9 mouse cellular contexts compared by ENCODE assay signal in the genomic region with DNA sequence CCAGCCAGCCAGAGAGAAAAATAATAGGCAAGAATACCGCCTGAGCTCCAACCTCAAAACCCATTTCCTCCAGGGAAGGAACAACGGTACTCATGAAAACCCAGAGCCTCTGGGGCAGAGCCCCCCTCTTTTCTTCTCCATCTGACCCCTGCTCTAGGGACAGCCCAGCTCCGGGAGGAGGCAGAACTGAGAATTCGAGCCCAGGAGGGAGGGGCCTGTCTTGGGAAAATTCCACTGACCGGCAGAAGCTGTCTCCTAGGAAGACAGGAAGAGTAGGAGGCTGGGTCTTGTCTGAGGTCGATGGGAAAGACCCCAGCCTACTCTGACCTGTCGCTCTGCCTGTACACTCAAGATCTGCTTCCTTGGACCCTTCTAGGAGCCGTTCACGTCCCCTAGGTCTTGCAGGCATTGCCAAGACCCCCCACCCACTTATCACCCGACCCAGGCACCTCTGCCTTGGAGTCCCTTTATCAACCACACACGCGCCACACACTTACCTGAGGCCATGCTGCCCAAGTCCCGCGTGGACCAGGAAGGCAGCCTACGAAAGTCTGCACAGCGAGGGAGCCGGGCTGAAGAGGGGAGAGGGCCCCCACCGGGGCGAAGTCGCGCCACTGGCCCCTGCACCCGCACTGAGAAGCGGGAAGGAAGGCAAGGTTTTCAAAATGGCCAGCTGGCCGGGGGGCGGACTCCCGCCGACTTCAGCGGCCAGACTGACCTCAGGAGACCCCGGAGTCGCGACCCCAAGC. TPM values are rescaled to one million over a fixed set of nuclear protein-coding genes. Genes with fewer than 3 reads are reported as not detected.
DNase-seq lines count a peak whose midpoint lies in the region; ATAC-seq and TF ChIP-seq lines count a peak whose summit lies in the region.
"Had no signal": no experiment of that assay in that cellular context is flagged by ENCODE, and none has a peak within 500 bp of the region (broad histone marks: within the 10 kb centered on the region; RNA-seq: fewer than 3 reads in every experiment).

No protein-coding gene starts in this region.

- no peaks in the 10 kb centered on the region for H3K27me3 ChIP-seq in erythroblast, embryonic 14.5 days (ENCODE audit: control insufficient read depth)
- no peaks in the 10 kb centered on the region for H3K27me3 ChIP-seq in hindbrain, embryonic 15.5 days
- no peaks in the 10 kb centered on the region for H3K27me3 ChIP-seq in splenic B cell, adult 2 months (ENCODE audit: control insufficient read depth, insufficient read depth, low read length, poor library complexity, severe bottlenecking)

- no peak for TF ChIP-seq CTCF in left cerebral cortex, adult 2 months (IDR thresholded peaks at IDR 0.05)

- peak overlapping the region; percentile 100 for H3K4me2 ChIP-seq in hindbrain, embryonic 15.5 days

- H3K9ac ChIP-seq in hindbrain, embryonic 15.5 days = peak overlapping the region; percentile 65

- no peak for ATAC-seq in erythroblast, adult 5-6 weeks (replicated peaks; ENCODE audit: low FRiP score, poor library complexity, severe bottlenecking)
- peak; percentile 68 for ATAC-seq in hindbrain, embryonic 15.5 days (ENCODE audit: low FRiP score, low read depth)
- peak; percentile 17 for ATAC-seq in megakaryocyte, adult 5-6 weeks (ENCODE audit: poor library complexity, severe bottlenecking)

- WGBS in hindbrain, embryonic 15.5 days = under 1% methylated on average over 31 of the region's 31 CpGs

- peak overlapping the region; percentile 84 for H3K27ac ChIP-seq in hindbrain, embryonic 15.5 days (replicated peaks)
- H3K27ac ChIP-seq in left cerebral cortex, adult 2 months = peak overlapping the region; percentile 85

- peak overlapping the region; percentile 81 for H3K4me3 ChIP-seq in erythroblast, embryonic 14.5 days (replicated peaks)
- peak overlapping the region; percentile 65 for H3K4me3 ChIP-seq in hindbrain, embryonic 15.5 days
- H3K4me3 ChIP-seq in left cerebral cortex, adult 2 months = peak overlapping the region; percentile 73

- peaks cover 84% of the 10 kb centered on the region for H3K4me1 ChIP-seq in erythroblast, embryonic 14.5 days (ENCODE audit: control insufficient read depth)
- H3K4me1 ChIP-seq in hindbrain, embryonic 15.5 days (replicated peaks) = peaks cover 54% of the 10 kb centered on the region

- DNase-seq in cerebellum, adult 9-10 months = peak; percentile 87
- DNase-seq in gastrocnemius, adult 8-10 months (ENCODE audit: low spot score in 2 of 2) = peak; percentile 79 to 80
- DNase-seq in left cerebral cortex, adult 2 months (ENCODE audit: extremely low spot score in 1 of 2, low spot score in 2 of 2) = peak; percentile 42 to 53
- peak; percentile 13 for DNase-seq in splenic B cell, adult 2 months (ENCODE audit: low read depth, low spot score)

- intact Hi-C loops in left cerebral cortex, adult 2 months (cut with DNase I) = loop anchor here (5.0 kb wide), 1 partner anchor 61 kb away; the partner anchor contains the start of gene Gnai3

- H3K9me3 ChIP-seq in erythroblast, embryonic 14.5 days (ENCODE audit: control insufficient read depth, low read length) = no peaks in the 10 kb centered on the region
- H3K9me3 ChIP-seq in hindbrain, embryonic 15.5 days = no peaks in the 10 kb centered on the region

- peaks cover 40% of the 10 kb centered on the region for H3K36me3 ChIP-seq in erythroblast, embryonic 14.5 days (ENCODE audit: control insufficient read depth)
- no peaks in the 10 kb centered on the region for H3K36me3 ChIP-seq in hindbrain, embryonic 15.5 days
- no peaks in the 10 kb centered on the region for H3K36me3 ChIP-seq in splenic B cell, adult 2 months (ENCODE audit: control insufficient read depth, insufficient read depth, low read length, poor library complexity, severe bottlenecking)

RNA-seq across cellular contexts. Expression of gene Ampd2, which starts 0.6 kb away (rescaled TPM):
- polyA plus RNA-seq in erythroblast, embryonic 14.5 days (2012) = 10.5 and 12.6 TPM in 2 replicates
- total RNA-seq in erythroblast, adult 5-6 weeks (2015; ENCODE audit: low replicate concordance) = 7.1 and 8.6 TPM in 2 replicates
- total RNA-seq in erythroblast, adult 5-6 weeks (2017; ENCODE audit: low replicate concordance) = 3.1 and 14.5 TPM in 2 replicates
- total RNA-seq in gastrocnemius, adult 8-10 months (2022) = 1 to 10 TPM; 3.1 to 4.4 (median 3.6) TPM
- 57.9 and 66.2 TPM in 2 replicates for polyA plus RNA-seq in hindbrain, embryonic 15.5 days (2015; fragmentation: Nextera tagmentation; extraction: Ambion mirVana)
- total RNA-seq in left cerebral cortex, adult 2 months (2021) = 10 to 100 TPM; 58.8 to 61.4 TPM
- total RNA-seq in megakaryocyte, adult 5-6 weeks (2015) = 16.3 and 20.9 TPM in 2 replicates
- 21.8 and 23.1 TPM in 2 replicates for total RNA-seq in megakaryocyte, adult 5-6 weeks (2017)

RNA-seq across cellular contexts. Expression of gene Gnat2, which starts 6.7 kb away (rescaled TPM):
- 0.03 TPM in 1 of 2 replicates, not detected in the other for polyA plus RNA-seq in erythroblast, embryonic 14.5 days (2012)
- 0.84 TPM in 1 of 2 replicates, not detected in the other for total RNA-seq in erythroblast, adult 5-6 weeks (2015; ENCODE audit: low replicate concordance)
- total RNA-seq in erythroblast, adult 5-6 weeks (2017; ENCODE audit: low replicate concordance) = 0.09 and 0.56 TPM in 2 replicates
- 1 to 10 TPM in 1 of 4 experiments, under 1 TPM in 3; 0.62 to 1.1 (median 0.82) TPM for total RNA-seq in gastrocnemius, adult 8-10 months (2022)
- polyA plus RNA-seq in hindbrain, embryonic 15.5 days (2015; fragmentation: Nextera tagmentation; extraction: Ambion mirVana) = 0.17 and 0.46 TPM in 2 replicates
- not detected for total RNA-seq in left cerebral cortex, adult 2 months (2021)
- total RNA-seq in megakaryocyte, adult 5-6 weeks (2015) = not detected in 2 replicates
- total RNA-seq in megakaryocyte, adult 5-6 weeks (2017) = not detected in 2 replicates
- total RNA-seq: neutrophil, adult 5-6 weeks had no signal

RNA-seq across cellular contexts. Expression of gene Gstm4, which starts 41.2 kb away (rescaled TPM):
- 0.02 and 0.07 TPM in 2 replicates for polyA plus RNA-seq in erythroblast, embryonic 14.5 days (2012)
- total RNA-seq in erythroblast, adult 5-6 weeks (2015; ENCODE audit: low replicate concordance) = 4.2 and 8.4 TPM in 2 replicates
- total RNA-seq in erythroblast, adult 5-6 weeks (2017; ENCODE audit: low replicate concordance) = 0.28 and 0.51 TPM in 2 replicates
- 10 to 100 TPM; 11.7 to 18.7 (median 14.1) TPM for total RNA-seq in gastrocnemius, adult 8-10 months (2022)
- 18.2 and 18.6 TPM in 2 replicates for polyA plus RNA-seq in hindbrain, embryonic 15.5 days (2015; fragmentation: Nextera tagmentation; extraction: Ambion mirVana)
- 1 to 10 TPM; 7.8 to 8.0 TPM for total RNA-seq in left cerebral cortex, adult 2 months (2021)
- 8.0 and 10.1 TPM in 2 replicates for total RNA-seq in megakaryocyte, adult 5-6 weeks (2015)
- total RNA-seq in megakaryocyte, adult 5-6 weeks (2017) = 6.5 and 12.1 TPM in 2 replicates

Comparison
In these comparisons a context has a peak if more than half of its experiments do, and no peak if none do; other contexts are left out.
1. DNase-seq: peak in every context shown above with its lines; median percentile 87 in cerebellum, adult 9-10 months; 80 in gastrocnemius, adult 8-10 months; 48 in left cerebral cortex, adult 2 months; 13 in splenic B cell, adult 2 months.